Mouse (Mus musculus) cerebellum, postnatal 14 days (tissue): ENCODE results near the gene Rap2a.

Source experiments
- DNase-seq, 2 experiments: peaks; one replicate each; pipeline ENCODE4 v3.0.0; 2021; ENCODE audit warnings: mixed read lengths in 2 of 2

Gene Rap2a

GRCm38 (mm10) chr14:120543846-120544245 lies 65.6 kb downstream of the Rap2a start:
- DNase-seq: no peak

- no peak for DNase-seq
These were observed 66.3 kb downstream of the Rap2a start for GRCm38 (mm10) chr14:120544495-120544894.

GRCm38 (mm10) chr14:120544946-120545345 lies 66.7 kb downstream of the Rap2a start:
- DNase-seq: no peak
